Mouse (Mus musculus) midbrain, embryonic 13.5 days (tissue): ENCODE data around the gene 9030025P20Rik. TPM values are rescaled to one million over a fixed set of nuclear protein-coding genes. Genes with fewer than 3 reads are reported as not detected.

ENCODE experiments used
- polyA plus RNA-seq: library from polyadenylated mRNA; unstranded; fragments of >200 nt; fragmentation: Nextera tagmentation; extraction: Ambion mirVana; gene quantifications from 2 replicates; pipeline ENCODE4 v1.2.1, GENCODE M21; 2015

Gene 9030025P20Rik
- polyA plus RNA-seq, 1 experiment from 2014 or later: 11.8 TPM

Other genes with a start within 250 kb of the 9030025P20Rik start
- 4.7 and 9.0 TPM in 2 replicates for gene Wdr27, start 35.3 kb upstream of the 9030025P20Rik start, polyA plus RNA-seq
- gene 1600012H06Rik, start 35.3 kb upstream of the 9030025P20Rik start, polyA plus RNA-seq: 27.4 and 28.2 TPM in 2 replicates
- 19.0 and 19.2 TPM in 2 replicates for gene Phf10, start 17.2 kb upstream of the 9030025P20Rik start, polyA plus RNA-seq
- 0.96 and 1.4 TPM in 2 replicates for gene Gm3417, start 322 bp downstream of the 9030025P20Rik start, polyA plus RNA-seq
- gene Gm3435, start 31.7 kb downstream of the 9030025P20Rik start, polyA plus RNA-seq: 15.4 and 17.8 TPM in 2 replicates
- gene Ermard, start 62.7 kb downstream of the 9030025P20Rik start, polyA plus RNA-seq: 111 and 114 TPM in 2 replicates
- gene Tcte3, start 63.0 kb downstream of the 9030025P20Rik start, polyA plus RNA-seq: not detected in 2 replicates
- 5.7 and 5.8 TPM in 2 replicates for gene Gm3448, start 63.1 kb downstream of the 9030025P20Rik start, polyA plus RNA-seq